Mouse (Mus musculus) hindbrain, embryonic 16.5 days (tissue): ENCODE measurements around the gene Psme1. TPM values are rescaled to one million over a fixed set of nuclear protein-coding genes. Genes with fewer than 3 reads are reported as not detected.

ENCODE experiments used
- ATAC-seq: fragments of 200-750 bp; cut with Nextera tagmentation; 2 replicates; pipeline ENCODE4 v1.8.0; 2017; ENCODE audit warnings: moderate TSS enrichment, moderate library complexity
- H3K27ac ChIP-seq: fragments of 300-500 bp; sonication (generic); 2 replicates; pipeline ENCODE4 v1.5.1; 2014; ENCODE audit warnings: low read depth, mild to moderate bottlenecking, control low read depth, low read length, moderate library complexity
- H3K27me3 ChIP-seq: fragments of 300-500 bp; sonication (generic); replicated peaks from 2 replicates; pipeline ENCODE4 v1.6.1; 2014; ENCODE audit warnings: low read length; ENCODE audit not compliant: control insufficient read depth, insufficient read depth
- H3K36me3 ChIP-seq: fragments of 300-500 bp; sonication (generic); 2 replicates; pipeline ENCODE4 v1.6.1; 2014; ENCODE audit warnings: mild to moderate bottlenecking, low read length, moderate library complexity, mixed read lengths; ENCODE audit not compliant: control insufficient read depth, insufficient read depth
- H3K4me1 ChIP-seq: fragments of 300-500 bp; sonication (generic); 2 replicates; pipeline ENCODE4 v1.6.1; 2014; ENCODE audit warnings: low read depth, low read length; ENCODE audit not compliant: control insufficient read depth, insufficient read depth
- H3K4me2 ChIP-seq: fragments of 300-500 bp; sonication (generic); 2 replicates; pipeline ENCODE4 v1.6.1; 2014; ENCODE audit warnings: mild to moderate bottlenecking, low read length, control low read depth, moderate library complexity
- H3K4me3 ChIP-seq: fragments of 300-500 bp; sonication (generic); 2 replicates; pipeline ENCODE4 v1.5.1; 2014; ENCODE audit warnings: mild to moderate bottlenecking, low read length, control low read depth, moderate library complexity
- H3K9ac ChIP-seq: fragments of 300-500 bp; sonication (generic); 2 replicates; pipeline ENCODE4 v1.6.1; 2014; ENCODE audit warnings: low read depth, mild to moderate bottlenecking, control low read depth, low read length, moderate library complexity
- H3K9me3 ChIP-seq: fragments of 300-500 bp; sonication (generic); 2 replicates; pipeline ENCODE4 v1.6.1; 2014; ENCODE audit warnings: mild to moderate bottlenecking, low read length, moderate library complexity; ENCODE audit not compliant: control insufficient read depth
- WGBS: fragments of 180-500 bp; shearing (Covaris S2); extraction: QIAGEN DNeasy Blood & Tissue Kit; methylation state at CpG from one replicate; pipeline ENCODE4 v1.1.7; 2014; 5-methylcytosine and 5-hydroxymethylcytosine counted together
- polyA plus RNA-seq: library from polyadenylated mRNA; unstranded; fragments of >200 nt; fragmentation: Nextera tagmentation; extraction: Ambion mirVana; gene quantifications from 2 replicates; pipeline ENCODE4 v1.2.1, GENCODE M21; 2015

Psme1 gene
- polyA plus RNA-seq, 1 experiment from 2014 or later: 230 TPM

DNA sequence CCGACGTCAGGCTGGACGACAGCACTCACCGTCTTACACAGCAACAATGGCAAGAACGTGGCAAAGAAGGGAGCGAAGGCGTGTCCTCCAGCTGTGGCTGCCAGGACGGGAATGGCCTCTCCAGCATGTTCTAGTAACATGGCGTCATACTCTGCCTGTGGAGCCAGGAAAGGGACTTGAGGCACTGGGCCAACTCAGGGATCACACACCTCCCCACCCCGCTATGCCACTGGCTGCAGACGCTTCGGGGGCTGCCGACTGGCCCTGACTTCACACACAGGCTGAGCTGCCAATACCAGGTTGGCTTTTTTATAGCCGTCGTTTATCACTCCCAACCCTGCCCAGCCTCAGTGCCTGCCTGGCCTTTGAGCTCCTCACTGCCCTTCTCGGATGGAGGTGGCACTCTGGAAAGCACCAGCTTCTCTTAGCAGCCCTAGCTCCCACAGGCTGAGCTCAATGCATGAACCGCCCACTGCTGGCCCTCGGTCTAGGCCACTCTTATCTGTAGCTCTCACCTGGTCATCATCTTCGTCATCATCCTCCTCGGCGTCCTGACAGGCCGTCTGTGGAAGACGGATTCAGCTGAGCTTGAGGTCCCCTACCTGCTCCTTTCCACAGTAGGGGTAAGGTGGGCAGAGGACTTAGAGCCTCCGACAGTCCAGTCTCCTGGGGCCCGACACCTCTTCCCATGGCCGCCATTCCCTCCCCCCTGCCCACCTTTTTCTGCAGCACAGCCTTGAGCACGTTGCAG lies 50.3 kb downstream of the Psme1 start:
- no peak overlapping the region for H3K4me2 ChIP-seq
- peaks cover 75% of the 10 kb centered on the region for H3K36me3 ChIP-seq
- no peak overlapping the region for H3K9ac ChIP-seq
- H3K4me1 ChIP-seq: no peaks in the 10 kb centered on the region
- no peak overlapping the region for H3K27ac ChIP-seq
- no peak for ATAC-seq
- H3K27me3 ChIP-seq: no peaks in the 10 kb centered on the region
- no peak overlapping the region for H3K4me3 ChIP-seq
- H3K9me3 ChIP-seq: no peaks in the 10 kb centered on the region
- WGBS: 88% methylated on average over 27 of the region's 27 CpGs

DNA sequence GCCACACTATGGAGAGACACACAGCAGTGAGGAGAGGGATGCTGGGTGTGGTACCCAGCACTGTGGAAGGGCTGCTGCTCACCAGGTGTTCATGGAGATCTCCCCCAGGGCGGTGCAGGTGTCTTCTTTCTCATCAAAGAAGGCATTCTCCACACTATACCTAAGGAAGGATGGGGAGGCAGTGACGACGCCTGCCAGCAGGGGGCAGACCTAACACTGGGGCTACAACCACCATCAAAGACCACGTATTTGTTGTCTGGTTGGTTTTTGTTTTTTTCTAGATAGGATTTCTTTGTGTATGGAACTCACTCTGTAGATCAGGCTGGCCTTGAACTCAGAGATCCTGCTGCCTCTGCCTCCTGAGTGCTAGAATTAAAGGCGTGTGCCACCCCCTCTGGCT lies 51.4 kb downstream of the Psme1 start:
- 55% methylated on average over 5 of the region's 5 CpGs for WGBS
- no peaks in the 10 kb centered on the region for H3K9me3 ChIP-seq
- ATAC-seq: no peak

More for the DNA sequence above, 51.4 kb downstream of the Psme1 start:
- Histone ChIP-seq H3K4me2 (no peak overlapping the region), H3K9ac (no peak overlapping the region), H3K27me3 (no peaks in the 10 kb centered on the region), H3K36me3 (peaks cover 79% of the 10 kb centered on the region), H3K4me1 (no peaks in the 10 kb centered on the region; the same call in 1 of the 2 replicates), H3K27ac (no peak overlapping the region), H3K4me3 (no peak overlapping the region)

Other genes with a start within 250 kb of the Psme1 start
- 28.6 and 29.5 TPM in 2 replicates for gene Dhrs4, start 99.4 kb upstream of the Psme1 start, polyA plus RNA-seq
- gene Carmil3, start 87.5 kb upstream of the Psme1 start, polyA plus RNA-seq: 22.9 and 26.2 TPM in 2 replicates
- 10.2 and 11.7 TPM in 2 replicates for gene Cpne6, start 67.7 kb upstream of the Psme1 start, polyA plus RNA-seq
- gene Nrl, start 53.1 kb upstream of the Psme1 start, polyA plus RNA-seq: 0.15 and 0.23 TPM in 2 replicates
- 29.3 and 32.4 TPM in 2 replicates for gene Pck2, start 37.9 kb upstream of the Psme1 start, polyA plus RNA-seq
- gene Dcaf11, start 18.1 kb upstream of the Psme1 start, polyA plus RNA-seq: 110 and 127 TPM in 2 replicates
- gene A730061H03Rik, start 17.7 kb upstream of the Psme1 start, polyA plus RNA-seq: 0.89 and 1.4 TPM in 2 replicates
- 0.26 and 1.4 TPM in 2 replicates for gene Fitm1, start 2.5 kb upstream of the Psme1 start, polyA plus RNA-seq
- 49.4 and 64.2 TPM in 2 replicates for gene Emc9, start 7.2 kb downstream of the Psme1 start, polyA plus RNA-seq
- gene Psme2, start 13.0 kb downstream of the Psme1 start, polyA plus RNA-seq: 170 and 173 TPM in 2 replicates
- gene Rnf31, start 13.6 kb downstream of the Psme1 start, polyA plus RNA-seq: 18.2 and 20.3 TPM in 2 replicates
- gene Irf9, start 25.4 kb downstream of the Psme1 start, polyA plus RNA-seq: 9.7 and 10.6 TPM in 2 replicates
- 16.8 and 20.2 TPM in 2 replicates for gene Rec8, start 39.9 kb downstream of the Psme1 start, polyA plus RNA-seq
- gene Ipo4, start 57.8 kb downstream of the Psme1 start, polyA plus RNA-seq: 116 and 131 TPM in 2 replicates
- gene Gm49378, start 59.8 kb downstream of the Psme1 start, polyA plus RNA-seq: 1.5 and 1.6 TPM in 2 replicates
- gene Tm9sf1, start 65.7 kb downstream of the Psme1 start, polyA plus RNA-seq: 68.7 and 72.1 TPM in 2 replicates
- 0.32 and 0.53 TPM in 2 replicates for gene Tssk4, start 72.1 kb downstream of the Psme1 start, polyA plus RNA-seq
- 77.2 and 82.8 TPM in 2 replicates for gene Mdp1, start 82.4 kb downstream of the Psme1 start, polyA plus RNA-seq
- 48.6 and 50.4 TPM in 2 replicates for gene Gmpr2, start 93.8 kb downstream of the Psme1 start, polyA plus RNA-seq
- 567 and 599 TPM in 2 replicates for gene Nedd8, start 94.0 kb downstream of the Psme1 start, polyA plus RNA-seq
- gene Tinf2, start 103.7 kb downstream of the Psme1 start, polyA plus RNA-seq: 25.3 and 25.7 TPM in 2 replicates
- 0.20 and 0.41 TPM in 2 replicates for gene Tgm1, start 135.8 kb downstream of the Psme1 start, polyA plus RNA-seq
- 60.3 and 65.8 TPM in 2 replicates for gene Rabggta, start 144.1 kb downstream of the Psme1 start, polyA plus RNA-seq
- gene Dhrs1, start 167.6 kb downstream of the Psme1 start, polyA plus RNA-seq: 85.9 and 90.3 TPM in 2 replicates
- gene Nop9, start 167.6 kb downstream of the Psme1 start, polyA plus RNA-seq: 27.1 and 27.9 TPM in 2 replicates
- 0.17 and 0.63 TPM in 2 replicates for gene Cideb, start 180.3 kb downstream of the Psme1 start, polyA plus RNA-seq
- 0.47 and 0.66 TPM in 2 replicates for gene Ltb4r2, start 183.3 kb downstream of the Psme1 start, polyA plus RNA-seq
- gene Ltb4r1, start 187.8 kb downstream of the Psme1 start, polyA plus RNA-seq: 0.22 and 0.79 TPM in 2 replicates
- gene Adcy4, start 206.0 kb downstream of the Psme1 start, polyA plus RNA-seq: 3.5 and 5.1 TPM in 2 replicates
- gene Ripk3, start 210.7 kb downstream of the Psme1 start, polyA plus RNA-seq: 2.3 and 3.6 TPM in 2 replicates
- 6.5 and 11.9 TPM in 2 replicates for gene Nfatc4, start 245.0 kb downstream of the Psme1 start, polyA plus RNA-seq